Comparison of ENCODE assay signal across 21 mouse cellular contexts in the genomic region with DNA sequence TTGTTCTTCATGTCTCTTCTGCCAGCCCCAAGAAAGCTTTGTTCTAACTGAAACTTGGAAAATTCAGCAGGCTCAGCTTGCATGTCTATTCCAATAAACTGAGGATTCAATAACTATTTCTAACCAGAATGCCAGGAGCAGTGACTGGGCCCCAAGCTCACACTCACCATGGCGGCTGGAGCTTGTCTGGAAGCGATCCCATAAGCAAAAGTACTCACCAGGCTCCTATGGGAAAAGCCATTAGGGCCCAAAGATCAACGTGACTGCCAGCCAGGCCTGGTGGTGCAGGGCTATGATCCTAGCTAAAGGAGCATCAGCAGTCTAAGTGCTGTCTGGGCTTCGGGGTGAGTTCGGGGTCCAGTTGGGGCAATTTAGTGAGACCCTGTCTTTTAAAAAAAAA.
A peak's percentile ranks its signal among the peaks of the same experiment; 100 is the strongest.
DNase-seq lines count a peak whose midpoint lies in the region; ATAC-seq lines count a peak whose summit lies in the region.
"Had no signal": no experiment of that assay in that cellular context is flagged by ENCODE, and none has a peak within 500 bp of the region (broad histone marks: within the 10 kb centered on the region; RNA-seq: fewer than 3 reads in every experiment).

No protein-coding gene starts in this region.

- ATAC-seq in heart, embryonic 12.5 days (ENCODE audit: insufficient number of reproducible peaks, low FRiP score), result no peak
- no peak for ATAC-seq in neural tube, embryonic 13.5 days (ENCODE audit: low read depth)
- ATAC-seq: activated CD4-positive, CD25-positive, alpha-beta regulatory T cell, adult 4 months; CD4-positive, CD25-positive, alpha-beta regulatory T cell, adult 4 months; Patski had no signal

- no peak overlapping the region for H3K4me3 ChIP-seq in heart, embryonic 12.5 days
- H3K4me3 ChIP-seq in neural tube, embryonic 13.5 days, result no peak overlapping the region

- no peak overlapping the region for H3K4me2 ChIP-seq in heart, embryonic 12.5 days
- H3K4me2 ChIP-seq in neural tube, embryonic 13.5 days, result no peak overlapping the region

- H3K9ac ChIP-seq in heart, embryonic 12.5 days, result no peak overlapping the region
- H3K9ac ChIP-seq in neural tube, embryonic 13.5 days, result no peak overlapping the region

- 0 out of 2 replicates have a peak, but pooled peaks cover 4% of the 10 kb centered on the region for H3K27me3 ChIP-seq in heart, embryonic 12.5 days (replicated peaks)
- H3K27me3 ChIP-seq in neural tube, embryonic 13.5 days, result no peaks in the 10 kb centered on the region
- H3K27me3 ChIP-seq: CH12.LX, Patski had no signal

- no peaks in the 10 kb centered on the region for H3K4me1 ChIP-seq in heart, embryonic 12.5 days (replicated peaks)
- H3K4me1 ChIP-seq in neural tube, embryonic 13.5 days (replicated peaks), result 0 out of 2 replicates have a peak, but pooled peaks cover 2% of the 10 kb centered on the region

- intact Hi-C loops in left cerebral cortex, postnatal 4 days (cut with DNase I), result no loop called here

- H3K27ac ChIP-seq in heart, embryonic 12.5 days (ENCODE audit: poor library complexity, severe bottlenecking), result no peak overlapping the region
- 0 out of 2 replicates have a peak overlapping the region, but pooled peaks have one; percentile 33 for H3K27ac ChIP-seq in neural tube, embryonic 13.5 days (replicated peaks)

- no peaks in the 10 kb centered on the region for H3K9me3 ChIP-seq in heart, embryonic 12.5 days (replicated peaks)
- no peaks in the 10 kb centered on the region for H3K9me3 ChIP-seq in neural tube, embryonic 13.5 days
- H3K9me3 ChIP-seq: G1E had no signal

- peak; percentile 64 for DNase-seq in heart, adult 11 months
- peak; percentile 42 for DNase-seq in left cerebral cortex, postnatal 4 days
- DNase-seq in left cerebral cortex, adult 9 months (ENCODE audit: low spot score in 2 of 2), result no peak
- DNase-seq in neural tube, embryonic 10.5 days (ENCODE audit: extremely low spot score, low spot score), result no peak
- DNase-seq: adrenal gland, adult 2 months; adrenal gland, adult 8-10 months; adrenal gland, postnatal 10 days; adrenal gland, postnatal 14 days; adrenal gland, postnatal 25 days; adrenal gland, postnatal 36 days; B cell, adult 2 months; cerebellum, adult 11 months; cerebellum, adult 11-12 months; cerebellum, adult 18-20 months had no signal

- no peaks in the 10 kb centered on the region for H3K36me3 ChIP-seq in heart, embryonic 12.5 days
- no peaks in the 10 kb centered on the region for H3K36me3 ChIP-seq in neural tube, embryonic 13.5 days
- H3K36me3 ChIP-seq: G1E had no signal

- 78% methylated on average over 5 of the region's 5 CpGs for WGBS in heart, embryonic 12.5 days
- WGBS in neural tube, embryonic 13.5 days, result 75% methylated on average over 5 of the region's 5 CpGs

Comparison
In these comparisons a context has a peak if more than half of its experiments do, and no peak if none do; other contexts are left out.
1. DNase-seq: peak in heart, adult 11 months (single experiment) and left cerebral cortex, postnatal 4 days (single experiment); none in left cerebral cortex, adult 9 months (0 of 2) and neural tube, embryonic 10.5 days (single experiment).